Mouse (Mus musculus): ENCODE measurements at regions not wholly inside any gene's neighbourhood (a gene's known extent, or its start where the extent isn't known, plus 50 kb on each side); places are given as distances from the start of the nearest gene placed in this dataset.

- no peak for DNase-seq (ENCODE audit: low read depth, low spot score)
Observed at GRCm38 (mm10) chr12:96201855-96202254, 509.8 kb downstream of the Flrt2 start.

- DNase-seq (ENCODE audit: low read depth, low spot score), result no peak
Observed at GRCm38 (mm10) chr12:96226446-96226845, 534.4 kb downstream of the Flrt2 start.

GRCm38 (mm10) chr12:96228714-96229113 lies 536.7 kb downstream of the Flrt2 start:
- DNase-seq (ENCODE audit: low read depth, low spot score), result no peak

GRCm38 (mm10) chr12:96235510-96235909 lies 543.5 kb downstream of the Flrt2 start:
- DNase-seq (ENCODE audit: low read depth, low spot score), result no peak

GRCm38 (mm10) chr12:96235996-96236525 lies 544.0 kb downstream of the Flrt2 start:
- no peak for DNase-seq (ENCODE audit: low read depth, low spot score)

GRCm38 (mm10) chr12:96239642-96240041 lies 547.6 kb downstream of the Flrt2 start:
- no peak for DNase-seq (ENCODE audit: low read depth, low spot score)

- no peak for DNase-seq (ENCODE audit: low read depth, low spot score)
Observed at GRCm38 (mm10) chr12:96261978-96262377, 570.0 kb downstream of the Flrt2 start.

GRCm38 (mm10) chr12:96275894-96276293 lies 583.9 kb downstream of the Flrt2 start:
- DNase-seq (ENCODE audit: low read depth, low spot score), result no peak

GRCm38 (mm10) chr12:96311137-96311536 lies 619.1 kb downstream of the Flrt2 start:
- DNase-seq (ENCODE audit: low read depth, low spot score), result peak; percentile 20

- DNase-seq (ENCODE audit: low read depth, low spot score), result no peak
Observed at GRCm38 (mm10) chr12:96323061-96323786, 631.2 kb downstream of the Flrt2 start.

GRCm38 (mm10) chr12:96351143-96351542 lies 659.1 kb downstream of the Flrt2 start:
- no peak for DNase-seq (ENCODE audit: low read depth, low spot score)

- no peak for DNase-seq (ENCODE audit: low read depth, low spot score)
Observed at GRCm38 (mm10) chr12:96378924-96379323, 686.9 kb downstream of the Flrt2 start.

- no peak for DNase-seq (ENCODE audit: low read depth, low spot score)
Observed at GRCm38 (mm10) chr12:96419104-96419503, 727.1 kb downstream of the Flrt2 start.

GRCm38 (mm10) chr12:96419567-96419966 lies 727.5 kb downstream of the Flrt2 start:
- DNase-seq (ENCODE audit: low read depth, low spot score), result no peak

GRCm38 (mm10) chr12:96427589-96427988 lies 735.6 kb downstream of the Flrt2 start:
- no peak for DNase-seq (ENCODE audit: low read depth, low spot score)

- no peak for DNase-seq (ENCODE audit: low read depth, low spot score)
Observed at GRCm38 (mm10) chr12:96442546-96442945, 750.5 kb downstream of the Flrt2 start.

- DNase-seq (ENCODE audit: low read depth, low spot score), result peak; percentile 1
Observed at GRCm38 (mm10) chr12:96453374-96453773, 761.3 kb downstream of the Flrt2 start.

- no peak for DNase-seq (ENCODE audit: low read depth, low spot score)
Observed at GRCm38 (mm10) chr12:96476344-96476743, 784.3 kb downstream of the Flrt2 start.

- no peak for DNase-seq (ENCODE audit: low read depth, low spot score)
Observed at GRCm38 (mm10) chr12:96488448-96488960, 796.5 kb downstream of the Flrt2 start.

- DNase-seq (ENCODE audit: low read depth, low spot score), result no peak
Observed at GRCm38 (mm10) chr12:96509658-96510057, 817.6 kb downstream of the Flrt2 start.

- no peak for DNase-seq (ENCODE audit: low read depth, low spot score)
Observed at GRCm38 (mm10) chr12:96558824-96559223, 866.8 kb downstream of the Flrt2 start.

GRCm38 (mm10) chr12:96594845-96595244 lies 902.8 kb downstream of the Flrt2 start:
- DNase-seq (ENCODE audit: low read depth, low spot score), result no peak

GRCm38 (mm10) chr12:96615134-96615533 lies 923.1 kb downstream of the Flrt2 start:
- no peak for DNase-seq (ENCODE audit: low read depth, low spot score)
